ENCODE assay signal across 24 mouse cellular contexts in the genomic region with DNA sequence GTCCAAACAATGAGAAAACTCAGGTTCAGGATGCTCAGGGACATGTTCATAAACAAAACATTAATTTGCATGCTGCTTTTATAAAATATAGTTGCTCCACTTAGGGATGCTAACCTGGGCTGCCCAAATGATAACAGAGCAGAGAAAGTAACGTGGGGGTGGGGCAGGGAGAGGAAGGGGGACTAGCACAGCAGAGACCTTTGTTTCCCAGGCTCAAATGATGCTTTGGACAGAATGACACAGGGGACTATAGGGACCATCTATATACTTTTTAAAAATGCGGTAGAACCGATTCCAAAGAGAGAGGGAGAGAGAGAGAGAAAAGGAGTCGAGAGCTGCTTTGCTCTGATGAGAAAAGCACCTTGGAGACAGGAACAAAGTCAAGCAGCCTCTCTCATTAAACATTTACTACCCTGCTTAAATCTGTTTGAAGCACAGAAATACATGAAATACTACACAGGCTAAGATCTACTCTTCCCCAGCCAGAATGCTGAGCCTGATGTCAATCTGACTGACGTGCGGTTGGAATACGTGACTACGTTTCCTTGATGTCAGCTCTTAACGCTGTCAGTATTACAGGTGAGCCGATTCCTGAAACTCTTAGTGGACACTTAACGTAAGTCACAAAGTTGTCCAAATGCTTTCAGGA.
DNase-seq lines count a peak whose midpoint lies in the region; ATAC-seq and TF ChIP-seq lines count a peak whose summit lies in the region.
"Had no signal": no experiment of that assay in that cellular context is flagged by ENCODE, and none has a peak within 500 bp of the region (broad histone marks: within the 10 kb centered on the region; RNA-seq: fewer than 3 reads in every experiment).

No protein-coding gene starts in this region.

- H3K4me3 ChIP-seq in kidney, adult 2 months (ENCODE audit: insufficient read depth, low read depth, low read length) = no peak overlapping the region
- H3K4me3 ChIP-seq in midbrain, embryonic 13.5 days (replicated peaks) = no peak overlapping the region
- no peak overlapping the region for H3K4me3 ChIP-seq in midbrain, embryonic 10.5 days
- H3K4me3 ChIP-seq in midbrain, embryonic 15.5 days = no peak overlapping the region
- no peak overlapping the region for H3K4me3 ChIP-seq in liver, embryonic 12.5 days
- H3K4me3 ChIP-seq: embryonic facial prominence, embryonic 15.5 days; erythroblast, embryonic 14.5 days; forebrain, embryonic 10.5 days; heart, adult 2 months; heart, embryonic 15.5 days; hindbrain, embryonic 10.5 days had no signal

- no peaks in the 10 kb centered on the region for H3K36me3 ChIP-seq in kidney, adult 2 months (ENCODE audit: control insufficient read depth, insufficient read depth, low read length)
- no peaks in the 10 kb centered on the region for H3K36me3 ChIP-seq in midbrain, embryonic 13.5 days
- no peaks in the 10 kb centered on the region for H3K36me3 ChIP-seq in midbrain, embryonic 10.5 days
- no peaks in the 10 kb centered on the region for H3K36me3 ChIP-seq in midbrain, embryonic 15.5 days (replicated peaks)
- H3K36me3 ChIP-seq in liver, embryonic 12.5 days = peaks cover 21% of the 10 kb centered on the region
- H3K36me3 ChIP-seq: embryonic facial prominence, embryonic 15.5 days; forebrain, embryonic 10.5 days; heart, embryonic 15.5 days; hindbrain, embryonic 10.5 days had no signal

- WGBS in kidney, adult 2 months = 56% methylated on average over 11 of the region's 11 CpGs
- 70% methylated on average over 11 of the region's 11 CpGs for WGBS in midbrain, embryonic 13.5 days
- WGBS in midbrain, embryonic 10.5 days = 90% methylated on average over 11 of the region's 11 CpGs
- WGBS in midbrain, embryonic 15.5 days = 54% methylated on average over 11 of the region's 11 CpGs
- WGBS in liver, embryonic 12.5 days (ENCODE audit: insufficient replicate concordance) = 87% methylated on average over 11 of the region's 11 CpGs

- peak; percentile 78 for ATAC-seq in midbrain, embryonic 13.5 days
- peak; percentile 86 for ATAC-seq in midbrain, embryonic 15.5 days (replicated peaks)
- ATAC-seq in liver, embryonic 12.5 days = no peak
- ATAC-seq: activated CD4-positive, CD25-positive, alpha-beta regulatory T cell, adult 4 months; forebrain, embryonic 14.5 days; Patski had no signal

- H3K4me2 ChIP-seq in midbrain, embryonic 13.5 days (replicated peaks) = no peak overlapping the region
- H3K4me2 ChIP-seq in midbrain, embryonic 15.5 days = 0 out of 2 replicates have a peak overlapping the region, but pooled peaks have one; percentile 1
- H3K4me2 ChIP-seq in liver, embryonic 12.5 days = no peak overlapping the region
- H3K4me2 ChIP-seq: embryonic facial prominence, embryonic 15.5 days; heart, embryonic 11.5 days; heart, embryonic 15.5 days; hindbrain, embryonic 14.5 days had no signal

- H3K9ac ChIP-seq in midbrain, embryonic 13.5 days (replicated peaks) = no peak overlapping the region
- H3K9ac ChIP-seq in midbrain, embryonic 15.5 days = no peak overlapping the region
- no peak overlapping the region for H3K9ac ChIP-seq in liver, embryonic 12.5 days
- H3K9ac ChIP-seq: embryonic facial prominence, embryonic 15.5 days; heart, embryonic 15.5 days; hindbrain, embryonic 14.5 days had no signal

- H3K9me3 ChIP-seq in midbrain, embryonic 13.5 days = no peaks in the 10 kb centered on the region
- H3K9me3 ChIP-seq in midbrain, embryonic 10.5 days (replicated peaks) = no peaks in the 10 kb centered on the region
- no peaks in the 10 kb centered on the region for H3K9me3 ChIP-seq in midbrain, embryonic 15.5 days
- no peaks in the 10 kb centered on the region for H3K9me3 ChIP-seq in liver, embryonic 12.5 days (replicated peaks)
- H3K9me3 ChIP-seq: embryonic facial prominence, embryonic 15.5 days; forebrain, embryonic 10.5 days; heart, embryonic 15.5 days; hindbrain, embryonic 10.5 days had no signal

- TF ChIP-seq POLR2A in kidney, adult 2 months (IDR thresholded peaks at IDR 0.05; ENCODE audit: low read depth, low read length) = no peak

- H3K27ac ChIP-seq in kidney, adult 2 months (ENCODE audit: insufficient read depth, low read depth, low read length) = no peak overlapping the region
- 0 out of 2 replicates have a peak overlapping the region, but pooled peaks have one; percentile 22 for H3K27ac ChIP-seq in midbrain, embryonic 13.5 days
- H3K27ac ChIP-seq in midbrain, embryonic 10.5 days (replicated peaks) = no peak overlapping the region
- H3K27ac ChIP-seq in midbrain, embryonic 15.5 days = no peak overlapping the region
- H3K27ac ChIP-seq in liver, embryonic 12.5 days = no peak overlapping the region
- H3K27ac ChIP-seq: embryonic facial prominence, embryonic 15.5 days; forebrain, embryonic 10.5 days; heart, adult 2 months; heart, embryonic 15.5 days; hindbrain, embryonic 10.5 days; hindbrain, embryonic 14.5 days had no signal

- no peaks in the 10 kb centered on the region; the same call in 1 of the 2 replicates for H3K4me1 ChIP-seq in kidney, adult 2 months (ENCODE audit: control insufficient read depth, insufficient read depth, low read length)
- H3K4me1 ChIP-seq in midbrain, embryonic 13.5 days (replicated peaks) = peaks cover 4% of the 10 kb centered on the region; the same call in 1 of the 2 replicates
- no peaks in the 10 kb centered on the region for H3K4me1 ChIP-seq in midbrain, embryonic 10.5 days
- H3K4me1 ChIP-seq in midbrain, embryonic 15.5 days = peaks cover 12% of the 10 kb centered on the region
- no peaks in the 10 kb centered on the region for H3K4me1 ChIP-seq in liver, embryonic 12.5 days
- H3K4me1 ChIP-seq: embryonic facial prominence, embryonic 15.5 days; forebrain, embryonic 10.5 days; heart, embryonic 15.5 days; hindbrain, embryonic 10.5 days had no signal

- no peaks in the 10 kb centered on the region for H3K27me3 ChIP-seq in kidney, adult 2 months (replicated peaks; ENCODE audit: control insufficient read depth, insufficient read depth, low read length)
- no peaks in the 10 kb centered on the region for H3K27me3 ChIP-seq in midbrain, embryonic 13.5 days
- H3K27me3 ChIP-seq in midbrain, embryonic 10.5 days (ENCODE audit: low read depth, poor library complexity, severe bottlenecking) = no peaks in the 10 kb centered on the region
- H3K27me3 ChIP-seq in midbrain, embryonic 15.5 days (replicated peaks) = no peaks in the 10 kb centered on the region
- no peaks in the 10 kb centered on the region for H3K27me3 ChIP-seq in liver, embryonic 12.5 days (replicated peaks)
- H3K27me3 ChIP-seq: embryonic facial prominence, embryonic 15.5 days; heart, embryonic 15.5 days; Patski had no signal

- DNase-seq in kidney, adult 2 months = peak; percentile 5
- no peak for DNase-seq in kidney, postnatal 4 days
- no peak for DNase-seq in midbrain, embryonic 10.5 days (ENCODE audit: low spot score)
- no peak for DNase-seq in lung, postnatal 4 days
- DNase-seq: adrenal gland, postnatal 14 days; cerebellum, adult 18-20 months; cerebellum, postnatal 10 days; embryo, embryonic 11 days; gastrocnemius, postnatal 10 days; heart, adult 2 months; heart, postnatal 14 days had no signal

- no peak for TF ChIP-seq CTCF in kidney, adult 2 months (conservative IDR thresholded peaks at IDR 0.05; ENCODE audit: insufficient read depth, insufficient read length, low read depth, low read length)
